Mouse (Mus musculus) spleen, adult 2 months (tissue): Measurements from ENCODE around the gene Grin1.

Source experiments
- CTCF ChIP-seq: fragments of 200-500 bp; IDR thresholded peaks from 2 replicates; pipeline ENCODE4 v1.5.1; 2011; ENCODE audit warnings: mild to moderate bottlenecking, inconsistent platforms; ENCODE audit not compliant: insufficient read depth, insufficient read length, insufficient replicate concordance; ENCODE audit errors: extremely low read depth
- POLR2A ChIP-seq: fragments of 200-500 bp; IDR thresholded peaks from 2 replicates; pipeline ENCODE4 v1.6.1; 2011; ENCODE audit warnings: low read depth, low read length, inconsistent platforms

- TF ChIP-seq CTCF = no peak
- no peak for TF ChIP-seq POLR2A
Measured at GRCm38 (mm10) chr2:25318971-25319773, at the start of gene Grin1.
